Mouse (Mus musculus): ENCODE measurements around the gene Cobl. TPM values are rescaled to one million over a fixed set of nuclear protein-coding genes. Genes with fewer than 3 reads are reported as not detected.

Gene Cobl
- polyA plus RNA-seq, 1 experiment from 2014 or later, result 4.6 TPM

- Histone ChIP-seq H3K27me3 (replicated peaks; ENCODE audit: control insufficient read depth, insufficient read depth, low read length) (peaks cover 9% of the 10 kb centered on the region; the same call in 1 of the 2 replicates), H3K36me3 (ENCODE audit: control insufficient read depth, insufficient read depth, low read length) (no peaks in the 10 kb centered on the region), H3K4me1 (ENCODE audit: control insufficient read depth, insufficient read depth, low read length) (peaks cover 6% of the 10 kb centered on the region; the same call in 1 of the 2 replicates), H3K27ac (ENCODE audit: low read depth, low read length) (no peak overlapping the region), H3K4me2 (ENCODE audit: low read length) (no peak overlapping the region), H3K9ac (ENCODE audit: low read length) (no peak overlapping the region), H3K4me3 (ENCODE audit: low read depth, low read length) (no peak overlapping the region), H3K9me3 (replicated peaks; ENCODE audit: control insufficient read depth, low read length) (no peaks in the 10 kb centered on the region)
- WGBS, result 68% methylated on average over 7 of the region's 7 CpGs
- DNase-seq (ENCODE audit: low spot score) (peak; percentile 11), ATAC-seq (no peak)
These were observed 235.3 kb downstream of the Cobl start for GRCm38 (mm10) chr11:12229411-12229810.

GRCm38 (mm10) chr11:12227343-12227742, 237.4 kb downstream of the Cobl start:
- Histone ChIP-seq H3K4me3 (ENCODE audit: low read depth, low read length) (no peak overlapping the region), H3K36me3 (ENCODE audit: control insufficient read depth, insufficient read depth, low read length) (no peaks in the 10 kb centered on the region), H3K27me3 (replicated peaks; ENCODE audit: control insufficient read depth, insufficient read depth, low read length) (peaks cover 9% of the 10 kb centered on the region; the same call in 1 of the 2 replicates), H3K4me1 (ENCODE audit: control insufficient read depth, insufficient read depth, low read length) (peaks cover 6% of the 10 kb centered on the region; the same call in 1 of the 2 replicates), H3K9me3 (replicated peaks; ENCODE audit: control insufficient read depth, low read length) (no peaks in the 10 kb centered on the region), H3K9ac (ENCODE audit: low read length) (no peak overlapping the region), H3K4me2 (ENCODE audit: low read length) (no peak overlapping the region), H3K27ac (ENCODE audit: low read depth, low read length) (no peak overlapping the region)
- no peak for ATAC-seq
- 89% methylated on average over 3 of the region's 3 CpGs for WGBS
- DNase-seq (ENCODE audit: low spot score), result no peak

GRCm38 (mm10) chr11:12219594-12220530, 244.9 kb downstream of the Cobl start:
- ATAC-seq (peak; percentile 91), DNase-seq (ENCODE audit: low spot score) (peak; percentile 84)
- Histone ChIP-seq H3K4me3 (ENCODE audit: low read depth, low read length) (no peak overlapping the region), H3K4me1 (ENCODE audit: control insufficient read depth, insufficient read depth, low read length) (peaks cover 5% of the 10 kb centered on the region), H3K9me3 (replicated peaks; ENCODE audit: control insufficient read depth, low read length) (no peaks in the 10 kb centered on the region), H3K27ac (ENCODE audit: low read depth, low read length) (no peak overlapping the region), H3K9ac (ENCODE audit: low read length) (no peak overlapping the region), H3K36me3 (ENCODE audit: control insufficient read depth, insufficient read depth, low read length) (no peaks in the 10 kb centered on the region), H3K4me2 (ENCODE audit: low read length) (no peak overlapping the region), H3K27me3 (replicated peaks; ENCODE audit: control insufficient read depth, insufficient read depth, low read length) (peaks cover 4% of the 10 kb centered on the region; the same call in 1 of the 2 replicates)
- 7% methylated on average over 4 of the region's 4 CpGs for WGBS

GRCm38 (mm10) chr11:12216897-12217296, 247.9 kb downstream of the Cobl start:
- Histone ChIP-seq H3K4me3 (ENCODE audit: low read depth, low read length) (no peak overlapping the region), H3K27ac (ENCODE audit: low read depth, low read length) (no peak overlapping the region), H3K36me3 (ENCODE audit: control insufficient read depth, insufficient read depth, low read length) (no peaks in the 10 kb centered on the region), H3K4me1 (ENCODE audit: control insufficient read depth, insufficient read depth, low read length) (peaks cover 5% of the 10 kb centered on the region), H3K9me3 (replicated peaks; ENCODE audit: control insufficient read depth, low read length) (no peaks in the 10 kb centered on the region), H3K27me3 (replicated peaks; ENCODE audit: control insufficient read depth, insufficient read depth, low read length) (no peaks in the 10 kb centered on the region; the same call in 1 of the 2 replicates), H3K4me2 (ENCODE audit: low read length) (no peak overlapping the region), H3K9ac (ENCODE audit: low read length) (no peak overlapping the region)
- ATAC-seq, result no peak
- WGBS, result 85% methylated on average over 1 of the region's 1 CpGs
- DNase-seq (ENCODE audit: low spot score), result no peak

- Histone ChIP-seq H3K27me3 (replicated peaks; ENCODE audit: control insufficient read depth, insufficient read depth, low read length) (no peaks in the 10 kb centered on the region), H3K4me2 (ENCODE audit: low read length) (no peak overlapping the region), H3K36me3 (ENCODE audit: control insufficient read depth, insufficient read depth, low read length) (no peaks in the 10 kb centered on the region), H3K27ac (ENCODE audit: low read depth, low read length) (no peak overlapping the region), H3K4me3 (ENCODE audit: low read depth, low read length) (no peak overlapping the region), H3K9me3 (replicated peaks; ENCODE audit: control insufficient read depth, low read length) (no peaks in the 10 kb centered on the region), H3K9ac (ENCODE audit: low read length) (no peak overlapping the region), H3K4me1 (ENCODE audit: control insufficient read depth, insufficient read depth, low read length) (peaks cover 5% of the 10 kb centered on the region)
- ATAC-seq (no peak), DNase-seq (ENCODE audit: low spot score) (no peak)
- WGBS, result 100% methylated on average over 1 of the region's 1 CpGs
These were observed 249.2 kb downstream of the Cobl start for GRCm38 (mm10) chr11:12215582-12215981.

GRCm38 (mm10) chr11:12208574-12208973, 256.2 kb downstream of the Cobl start:
- no peak overlapping the region for H3K4me2 ChIP-seq (ENCODE audit: low read length)
- ATAC-seq (no peak), DNase-seq (ENCODE audit: low spot score) (no peak)
- H3K27me3 ChIP-seq (replicated peaks; ENCODE audit: control insufficient read depth, insufficient read depth, low read length), result no peaks in the 10 kb centered on the region
- 74% methylated on average over 2 of the region's 2 CpGs for WGBS
- no peak overlapping the region for H3K27ac ChIP-seq (ENCODE audit: low read depth, low read length)
- no peaks in the 10 kb centered on the region for H3K4me1 ChIP-seq (ENCODE audit: control insufficient read depth, insufficient read depth, low read length)
- no peaks in the 10 kb centered on the region for H3K9me3 ChIP-seq (replicated peaks; ENCODE audit: control insufficient read depth, low read length)
- H3K4me3 ChIP-seq (ENCODE audit: low read depth, low read length), result no peak overlapping the region
- no peaks in the 10 kb centered on the region for H3K36me3 ChIP-seq (ENCODE audit: control insufficient read depth, insufficient read depth, low read length)
- H3K9ac ChIP-seq (ENCODE audit: low read length), result no peak overlapping the region

- no peaks in the 10 kb centered on the region for H3K27me3 ChIP-seq (replicated peaks; ENCODE audit: control insufficient read depth, insufficient read depth, low read length)
- ATAC-seq (no peak), DNase-seq (ENCODE audit: low spot score) (no peak)
- WGBS, result 77% methylated on average over 6 of the region's 6 CpGs
- H3K4me3 ChIP-seq (ENCODE audit: low read depth, low read length), result no peak overlapping the region
- no peak overlapping the region for H3K27ac ChIP-seq (ENCODE audit: low read depth, low read length)
- no peak overlapping the region for H3K9ac ChIP-seq (ENCODE audit: low read length)
- no peak overlapping the region for H3K4me2 ChIP-seq (ENCODE audit: low read length)
- H3K9me3 ChIP-seq (replicated peaks; ENCODE audit: control insufficient read depth, low read length), result no peaks in the 10 kb centered on the region
- no peaks in the 10 kb centered on the region for H3K36me3 ChIP-seq (ENCODE audit: control insufficient read depth, insufficient read depth, low read length)
- H3K4me1 ChIP-seq (ENCODE audit: control insufficient read depth, insufficient read depth, low read length), result no peaks in the 10 kb centered on the region
These were observed 259.3 kb downstream of the Cobl start for GRCm38 (mm10) chr11:12205201-12206161.

GRCm38 (mm10) chr11:12199441-12199840, 265.3 kb downstream of the Cobl start:
- Histone ChIP-seq H3K36me3 (ENCODE audit: control insufficient read depth, insufficient read depth, low read length) (no peaks in the 10 kb centered on the region), H3K4me1 (ENCODE audit: control insufficient read depth, insufficient read depth, low read length) (no peaks in the 10 kb centered on the region), H3K27ac (ENCODE audit: low read depth, low read length) (no peak overlapping the region), H3K9ac (ENCODE audit: low read length) (no peak overlapping the region), H3K4me3 (ENCODE audit: low read depth, low read length) (no peak overlapping the region), H3K4me2 (ENCODE audit: low read length) (no peak overlapping the region), H3K27me3 (replicated peaks; ENCODE audit: control insufficient read depth, insufficient read depth, low read length) (no peaks in the 10 kb centered on the region), H3K9me3 (replicated peaks; ENCODE audit: control insufficient read depth, low read length) (no peaks in the 10 kb centered on the region)
- 82% methylated on average over 4 of the region's 4 CpGs for WGBS
- ATAC-seq (no peak), DNase-seq (ENCODE audit: low spot score) (peak; percentile 25)
